Mouse (Mus musculus): ENCODE results near the gene Prkag2.

Gene Prkag2

DNA sequence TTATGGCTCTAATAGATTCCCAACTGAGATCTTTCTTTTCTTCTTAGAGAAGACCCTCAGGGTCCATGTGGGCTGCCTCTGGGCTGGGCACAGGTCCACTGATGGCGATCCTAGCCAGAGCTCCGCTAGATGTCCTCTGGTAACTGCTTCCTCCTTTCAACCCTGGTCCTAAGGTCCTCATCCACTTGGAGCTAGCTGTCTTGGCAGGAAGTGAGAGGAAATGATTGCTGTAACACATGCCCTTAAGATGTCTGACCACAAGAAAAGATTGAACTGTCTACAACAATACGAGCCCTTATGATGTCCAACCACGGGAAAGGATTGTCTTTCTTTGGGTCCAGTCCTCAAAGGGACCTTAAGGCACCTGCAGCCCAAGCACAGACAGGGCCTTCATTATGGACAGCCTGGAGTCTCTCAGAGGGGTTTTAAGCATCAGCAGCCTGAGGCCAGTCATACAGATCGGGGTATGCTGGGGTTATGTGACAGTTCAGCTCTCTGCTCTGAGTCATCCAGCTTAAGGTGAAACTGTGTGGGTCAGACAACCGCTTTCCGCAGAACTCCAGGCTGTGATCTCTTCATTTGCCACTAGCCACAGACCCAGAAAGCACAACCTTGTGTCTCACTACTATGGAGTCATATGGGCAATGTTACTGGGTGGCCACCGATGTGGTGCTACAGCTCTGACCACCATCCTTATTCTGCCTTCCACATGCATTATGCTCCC lies 129.7 kb downstream of the Prkag2 start:
- no peak for DNase-seq (ENCODE audit: low read depth in 1 of 2, low spot score in 2 of 2)

DNA sequence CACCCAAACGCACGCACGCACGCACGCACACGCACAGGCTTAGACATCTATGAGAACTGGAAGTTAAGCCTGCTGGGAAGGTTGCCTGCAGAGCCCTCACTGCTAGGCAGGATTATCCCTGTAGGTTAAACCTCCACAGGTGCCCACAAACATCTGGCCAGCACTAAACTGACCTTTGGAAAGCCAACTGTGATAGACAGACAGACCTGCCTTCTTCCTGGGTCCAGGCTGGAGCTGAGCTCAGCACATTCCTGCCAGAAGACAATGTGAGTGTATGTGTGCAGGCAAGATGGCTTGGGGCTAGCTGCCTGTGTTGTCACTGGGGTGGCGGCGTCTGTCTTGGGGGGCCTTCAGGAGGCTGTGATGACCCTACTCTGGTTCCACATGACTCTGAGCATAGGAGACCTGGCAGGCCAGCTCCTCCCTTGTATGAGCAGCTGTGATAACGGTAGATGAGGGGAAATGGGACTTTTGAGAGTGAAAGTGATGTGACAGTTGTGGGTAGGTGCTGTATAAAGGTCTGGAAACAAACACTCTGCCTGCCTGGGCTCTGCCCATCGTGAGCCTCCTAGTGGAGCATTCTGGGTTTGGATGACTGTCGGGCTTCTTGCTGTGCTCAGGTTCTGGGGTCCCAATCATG lies 131.1 kb downstream of the Prkag2 start:
- no peak for DNase-seq (ENCODE audit: low read depth in 1 of 2, low spot score in 2 of 2)

DNA sequence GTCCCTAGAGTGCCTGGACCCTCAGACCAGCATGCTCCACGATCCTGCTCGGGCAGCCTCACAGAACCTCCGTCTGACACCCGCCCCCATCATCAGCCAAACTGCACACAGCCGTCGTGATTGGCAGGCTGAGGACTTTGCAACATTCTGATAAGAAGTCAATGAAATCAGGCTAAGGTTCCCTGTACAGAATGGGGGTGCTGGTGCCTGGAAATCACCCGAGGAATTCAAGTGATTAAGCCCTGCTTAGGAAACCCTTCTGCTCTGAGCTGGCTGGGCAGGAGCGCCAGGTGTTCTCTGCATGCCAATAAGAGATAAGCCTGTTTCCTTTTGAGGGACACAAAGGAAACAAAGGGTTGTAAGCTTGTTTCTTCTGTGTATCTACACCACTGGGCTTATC lies 131.7 kb downstream of the Prkag2 start:
- DNase-seq (ENCODE audit: low read depth in 1 of 2, low spot score in 2 of 2), result no peak

DNA sequence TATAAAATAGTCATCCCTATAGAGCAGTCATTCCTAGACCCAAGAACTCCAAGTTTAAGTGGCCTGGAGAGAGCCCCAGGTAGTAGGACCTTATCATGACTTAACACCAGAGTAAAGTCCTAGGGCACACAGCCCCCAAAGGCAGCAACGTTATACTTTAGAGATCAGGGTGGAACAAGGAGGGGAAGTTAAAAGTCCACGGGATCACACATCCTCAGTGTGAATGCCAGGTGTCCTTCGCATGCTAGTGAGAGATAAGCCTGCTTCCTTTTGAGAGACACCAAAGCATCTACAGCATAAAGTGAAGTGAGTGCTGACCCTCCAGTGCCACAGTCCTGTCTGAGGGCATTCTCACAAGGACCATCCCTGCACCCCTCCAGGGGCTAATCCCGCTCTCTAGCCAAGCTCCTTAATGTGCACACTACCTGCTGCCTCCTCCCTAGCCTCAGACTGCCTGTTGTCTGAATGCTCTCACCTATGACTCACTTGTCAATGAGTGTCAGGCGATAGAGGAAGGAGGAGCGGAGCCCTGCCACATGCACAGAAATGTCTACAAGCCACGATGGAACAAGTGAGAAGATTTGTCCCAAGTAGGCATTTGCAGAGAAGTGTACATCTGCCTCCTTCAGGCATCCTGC lies 132.4 kb downstream of the Prkag2 start:
- no peak for DNase-seq (ENCODE audit: low read depth in 1 of 2, low spot score in 2 of 2)

DNA sequence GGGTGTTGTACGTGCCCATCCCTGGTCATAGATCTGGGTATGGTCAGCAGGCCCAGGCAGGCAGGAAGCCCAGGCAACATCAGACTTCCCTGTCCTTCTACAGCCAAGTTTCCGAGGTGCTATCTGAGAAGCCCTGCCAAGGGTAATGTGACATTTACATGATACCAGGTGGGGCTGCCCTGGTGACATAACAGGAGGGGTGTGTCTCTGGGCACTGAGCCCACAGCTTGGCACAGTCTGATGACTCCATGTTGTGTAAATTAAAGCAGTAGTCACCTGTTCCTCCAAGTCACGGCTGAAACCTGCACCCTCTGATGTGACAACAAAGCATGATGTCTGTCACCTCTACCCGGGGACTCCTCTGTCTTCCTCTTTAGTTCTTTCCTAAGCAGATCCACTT lies 136.7 kb downstream of the Prkag2 start:
- DNase-seq (ENCODE audit: low read depth in 1 of 2, low spot score in 2 of 2), result no peak

DNA sequence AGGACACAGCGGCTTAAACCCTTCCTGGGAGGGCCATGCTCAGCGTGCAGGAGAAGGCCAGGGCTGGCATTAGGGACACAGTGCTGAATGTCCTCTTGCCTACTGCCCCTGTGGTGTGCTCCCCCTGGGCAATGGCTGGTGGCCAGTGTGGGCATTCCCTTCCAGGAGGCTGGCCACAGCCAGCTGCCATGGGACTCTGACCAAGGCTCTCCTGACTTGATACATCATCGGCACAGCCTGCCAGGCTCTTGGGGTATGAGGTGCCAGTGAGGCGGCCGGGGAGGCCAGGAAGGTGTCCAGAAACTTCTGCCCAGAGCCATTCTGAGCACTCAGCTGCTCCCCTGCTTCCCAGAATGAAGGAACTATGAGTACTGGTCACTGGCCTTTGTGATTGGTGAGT lies 139.7 kb downstream of the Prkag2 start:
- no peak for DNase-seq (ENCODE audit: low read depth in 1 of 2, low spot score in 2 of 2)

DNA sequence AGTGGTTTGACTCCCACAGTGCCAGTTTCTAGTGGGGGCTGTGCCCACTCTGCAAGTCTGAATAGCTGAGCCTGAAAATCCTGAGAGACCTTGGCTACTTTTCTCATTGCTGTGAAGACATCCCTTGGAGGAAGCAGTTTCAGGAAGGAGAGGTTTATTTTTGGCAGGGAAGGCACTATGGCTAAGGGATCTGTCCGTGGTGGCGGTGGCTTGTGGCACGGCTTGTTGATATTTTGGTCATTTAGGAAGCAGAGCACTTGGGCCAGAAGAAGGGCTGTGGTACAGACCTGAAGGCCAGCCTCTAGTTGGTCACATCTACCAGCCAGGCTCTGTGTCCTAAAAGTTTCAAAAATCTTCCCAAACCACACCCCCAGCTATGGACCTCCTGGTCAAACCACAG lies 140.7 kb downstream of the Prkag2 start:
- no peak for DNase-seq (ENCODE audit: low read depth in 1 of 2, low spot score in 2 of 2)

DNA sequence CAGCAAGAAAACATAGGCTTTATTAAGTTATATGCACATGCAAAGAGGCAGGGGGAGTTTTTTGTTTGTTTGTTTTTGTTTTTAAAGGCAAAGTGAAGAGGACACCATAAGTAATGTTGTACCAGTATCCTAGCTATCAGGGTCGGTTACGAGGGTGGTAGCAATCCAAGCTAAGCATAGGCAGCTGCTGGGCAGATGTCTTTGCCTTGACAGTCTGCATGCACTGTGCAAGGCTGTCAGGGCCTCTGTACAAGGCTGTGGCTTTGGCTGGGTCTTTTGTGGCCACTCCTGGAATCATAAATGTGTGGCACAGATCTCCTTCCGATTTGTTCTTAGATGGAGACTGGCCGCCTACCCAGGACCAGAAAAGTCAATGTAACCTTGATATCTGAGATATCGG lies 141.8 kb downstream of the Prkag2 start:
- DNase-seq (ENCODE audit: low read depth in 1 of 2, low spot score in 2 of 2), result no peak

DNA sequence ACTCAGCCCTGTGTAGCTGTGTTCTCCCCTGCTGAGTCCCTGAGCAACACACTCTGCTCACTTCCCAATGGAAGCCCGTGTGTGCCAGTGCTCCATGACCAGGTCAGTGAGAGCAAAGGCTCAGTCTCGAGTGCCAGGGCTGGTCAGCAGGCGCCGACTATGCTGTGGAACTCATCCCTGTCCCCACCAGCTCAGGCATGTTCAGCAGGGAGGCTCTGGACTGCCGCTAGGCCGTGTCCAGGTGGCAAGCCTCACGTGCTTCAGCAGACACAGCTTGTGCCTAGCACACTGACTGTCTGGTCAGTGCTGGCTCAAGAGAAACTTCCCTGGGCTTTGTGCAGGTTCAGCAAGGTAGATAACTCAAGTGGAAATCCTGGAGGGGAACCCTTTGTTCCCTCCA lies 143.6 kb downstream of the Prkag2 start:
- DNase-seq (ENCODE audit: low read depth in 1 of 2, low spot score in 2 of 2), result no peak

DNA sequence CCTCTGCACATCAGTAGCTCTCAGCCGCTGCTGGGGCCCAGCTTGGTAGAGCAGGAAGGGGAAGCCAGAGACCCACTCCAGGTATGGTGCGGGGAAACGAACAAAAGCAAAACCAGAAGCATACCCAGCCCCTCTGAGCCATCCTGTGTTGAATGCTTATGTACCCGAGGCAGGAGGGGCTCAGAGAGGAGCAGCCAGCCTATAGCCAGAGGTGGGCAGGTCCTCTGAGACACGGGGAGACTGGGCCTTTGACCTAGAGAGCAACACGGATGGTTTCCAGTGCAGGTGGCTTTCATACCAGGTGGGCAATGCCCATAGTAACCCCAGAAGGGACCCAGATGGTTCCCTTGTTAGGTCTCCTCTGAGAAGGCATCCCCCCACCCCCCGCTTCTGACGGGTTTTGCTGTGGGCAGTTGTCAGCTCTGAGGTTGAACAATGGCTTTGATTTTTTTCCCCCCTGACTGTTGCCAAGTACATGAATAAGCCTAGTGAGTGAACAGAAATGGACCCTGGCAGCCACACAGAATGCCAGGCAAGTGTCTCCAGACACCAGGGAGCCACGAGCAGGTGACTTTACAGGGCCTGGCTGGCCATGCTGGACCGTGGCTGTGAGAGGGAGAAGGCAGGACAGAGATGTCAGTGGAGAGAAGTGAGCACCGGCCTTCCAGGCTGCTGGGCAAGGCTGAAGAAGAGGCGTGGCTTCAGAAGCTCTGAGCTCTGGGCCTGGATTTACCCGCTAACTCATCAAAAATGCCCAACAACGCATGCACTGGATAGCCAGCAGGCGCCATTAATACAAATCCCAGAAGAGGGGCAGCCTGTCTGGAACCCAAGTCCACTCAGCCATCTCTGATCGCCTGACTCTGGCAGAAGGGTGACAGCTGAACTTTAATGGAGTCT lies 147.3 kb downstream of the Prkag2 start:
- no peak for DNase-seq (ENCODE audit: low read depth in 1 of 2, low spot score in 2 of 2)

DNA sequence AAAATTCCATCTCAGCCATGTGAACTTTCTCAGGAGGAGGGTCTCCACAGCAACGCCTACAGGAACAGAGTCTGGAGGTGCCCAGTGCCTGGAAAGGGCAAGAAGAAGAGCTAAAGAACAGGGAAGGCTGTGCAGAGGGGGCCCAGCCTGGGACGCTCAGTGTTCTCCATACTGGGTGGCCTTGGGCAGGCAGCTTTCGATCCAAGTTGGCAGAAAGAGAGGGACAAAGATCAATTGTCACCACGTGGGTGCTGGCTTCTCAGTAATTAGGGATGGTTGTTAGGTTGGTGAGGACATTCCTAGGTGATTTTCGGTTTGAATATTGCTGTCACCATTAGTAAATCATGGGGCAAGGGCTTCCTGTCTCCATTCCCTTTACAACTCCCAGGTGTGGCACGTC lies 148.2 kb downstream of the Prkag2 start:
- no peak for DNase-seq (ENCODE audit: low read depth in 1 of 2, low spot score in 2 of 2)

DNA sequence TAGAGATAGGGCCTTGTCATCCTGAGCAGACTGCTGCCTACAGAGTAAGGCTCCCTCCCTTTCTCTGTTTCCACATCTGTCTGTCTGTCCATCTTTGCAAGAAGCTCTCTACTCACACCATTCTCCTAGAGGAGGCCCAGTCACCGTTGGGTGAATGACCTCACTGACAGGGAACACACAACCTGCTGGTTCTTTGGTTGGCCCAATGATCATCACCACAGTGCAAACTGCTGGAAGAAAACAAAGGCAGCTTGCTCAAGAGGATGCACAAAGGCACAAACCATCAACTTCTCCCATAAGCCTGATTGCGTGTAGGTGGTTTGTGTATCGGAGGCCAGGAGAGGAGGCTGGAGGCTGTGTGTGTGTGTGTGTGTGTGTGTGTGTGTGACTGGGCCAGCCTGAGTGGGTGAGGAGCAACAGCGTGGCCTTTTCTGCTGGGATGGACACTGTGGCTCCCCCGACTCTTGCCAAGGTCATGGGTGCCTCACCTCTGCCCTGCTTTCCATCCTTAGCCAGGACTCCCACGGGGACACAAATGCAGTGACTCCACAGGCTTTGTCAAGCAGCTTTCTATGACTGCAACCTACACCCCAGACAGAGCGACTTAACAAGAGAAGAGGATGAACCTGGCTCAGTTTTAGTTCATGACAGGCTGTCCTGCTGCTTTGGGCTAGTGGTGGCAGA lies 149.4 kb downstream of the Prkag2 start:
- DNase-seq (ENCODE audit: low read depth in 1 of 2, low spot score in 2 of 2), result no peak

DNA sequence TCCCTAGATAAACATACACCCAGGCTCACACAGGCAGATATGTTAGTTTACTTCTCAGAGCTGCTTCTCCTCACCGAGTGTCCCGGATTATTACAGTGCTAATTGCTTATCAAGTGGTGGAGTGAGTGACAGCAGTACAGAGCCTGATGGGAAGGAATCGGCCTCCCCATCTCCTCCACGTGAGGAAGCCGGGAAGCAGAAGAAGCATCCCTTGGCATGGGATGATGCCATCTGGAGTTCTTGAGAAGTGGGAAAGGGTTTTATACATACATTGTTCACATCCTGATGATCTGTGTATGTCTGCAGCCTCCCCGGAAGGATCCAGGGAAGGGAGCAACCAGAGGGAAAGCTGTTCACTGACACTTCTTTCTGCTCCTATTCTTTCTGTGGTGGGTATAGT lies 150.4 kb downstream of the Prkag2 start:
- DNase-seq (ENCODE audit: low read depth in 1 of 2, low spot score in 2 of 2), result no peak

DNA sequence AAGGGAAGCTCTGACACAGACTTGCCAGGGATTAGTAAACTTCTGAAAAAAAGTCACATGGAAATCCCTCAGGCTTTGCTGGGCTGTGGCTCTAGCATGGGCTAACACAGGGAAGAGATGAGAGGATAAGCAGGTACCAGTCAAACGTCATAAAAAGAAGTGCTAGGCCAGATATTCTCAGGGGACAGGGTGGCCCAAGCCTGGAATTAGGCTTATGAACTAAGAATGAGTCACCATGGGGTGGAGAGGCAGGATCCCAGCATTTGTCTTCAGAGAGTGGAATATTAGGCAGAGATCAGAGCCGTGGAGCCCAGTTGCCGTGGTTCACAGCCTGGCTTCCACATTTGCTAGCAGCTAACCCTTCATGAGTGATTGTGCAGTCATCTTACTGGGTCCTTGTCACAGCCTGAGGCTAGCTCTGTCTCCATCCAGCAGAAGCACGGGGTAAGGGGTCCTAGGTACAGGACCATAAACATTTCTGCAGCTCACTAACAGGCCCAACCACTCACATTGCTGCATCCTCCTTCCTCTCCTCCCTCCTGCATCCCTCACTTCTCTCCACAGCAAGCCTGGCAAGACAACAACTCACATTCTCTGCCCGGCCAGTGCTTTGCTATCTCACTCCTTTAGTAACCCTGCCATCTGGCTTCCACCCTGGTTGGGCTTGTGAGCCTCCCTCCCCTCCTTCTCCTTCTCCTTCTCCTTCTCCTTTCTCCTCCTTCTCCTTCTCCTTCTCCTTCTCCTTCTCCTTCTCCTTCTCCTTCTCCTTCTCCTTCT lies 162.2 kb downstream of the Prkag2 start:
- no peak for DNase-seq (ENCODE audit: low read depth in 1 of 2, low spot score in 2 of 2)

DNA sequence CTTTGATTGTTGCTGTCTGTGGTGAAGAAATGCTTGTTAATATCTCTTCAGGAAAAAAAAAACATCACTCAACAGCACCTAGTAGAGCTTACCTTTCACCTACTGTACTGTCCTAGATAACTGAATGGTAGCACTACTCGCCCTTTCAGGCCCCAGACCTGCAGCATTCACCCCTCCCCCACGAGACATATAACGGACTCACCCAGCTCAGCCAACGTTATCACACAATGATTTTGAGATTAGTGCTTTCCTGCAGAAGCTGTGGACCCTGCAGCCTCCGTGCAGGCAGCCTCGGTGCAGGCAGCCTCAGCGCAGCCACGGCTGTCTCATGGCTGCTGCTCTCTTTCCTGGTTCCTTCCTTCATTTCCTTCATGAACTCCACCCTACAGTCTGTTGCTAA lies 164.0 kb downstream of the Prkag2 start:
- DNase-seq (ENCODE audit: low read depth in 1 of 2, low spot score in 2 of 2), result no peak

DNA sequence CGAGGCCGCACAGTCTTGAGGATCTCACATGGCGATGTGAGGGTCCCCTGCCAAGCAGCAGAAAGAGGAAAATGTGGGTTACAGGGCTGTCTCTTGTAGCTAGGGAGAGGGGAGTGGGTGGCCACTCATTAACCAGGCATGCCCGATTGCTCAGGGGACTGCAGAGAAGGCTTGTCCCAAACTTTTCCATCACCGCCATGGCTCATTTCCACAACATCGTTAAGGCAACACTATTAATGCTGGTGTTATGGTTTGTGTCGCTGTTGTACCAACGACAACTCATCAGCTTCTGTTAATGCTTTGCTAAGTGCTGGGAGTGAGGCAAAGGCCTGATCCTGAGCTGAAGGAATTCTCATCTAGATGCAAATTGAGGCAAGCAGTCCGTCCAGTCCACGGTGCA lies 165.0 kb downstream of the Prkag2 start:
- no peak for DNase-seq (ENCODE audit: low read depth in 1 of 2, low spot score in 2 of 2)

DNA sequence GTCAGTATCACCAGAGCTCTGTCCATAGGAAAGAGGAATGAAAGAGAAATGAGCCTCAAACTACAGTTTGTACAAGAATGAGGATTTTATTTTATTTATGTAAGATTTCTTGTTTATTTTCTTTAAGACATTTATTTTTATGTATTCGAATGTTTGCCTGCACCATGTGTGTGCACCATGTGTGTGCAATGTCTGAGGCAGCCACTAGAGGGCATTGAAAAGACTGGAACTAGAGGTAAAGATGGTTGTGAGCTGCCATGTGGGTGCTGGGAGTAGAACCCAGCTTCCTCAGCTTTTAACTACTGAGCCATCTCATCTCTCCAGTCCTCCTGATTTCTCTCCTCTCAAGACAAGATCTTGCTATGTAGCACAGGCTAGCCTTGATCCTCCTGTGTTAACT lies 166.7 kb downstream of the Prkag2 start:
- no peak for DNase-seq (ENCODE audit: low read depth in 1 of 2, low spot score in 2 of 2)

DNA sequence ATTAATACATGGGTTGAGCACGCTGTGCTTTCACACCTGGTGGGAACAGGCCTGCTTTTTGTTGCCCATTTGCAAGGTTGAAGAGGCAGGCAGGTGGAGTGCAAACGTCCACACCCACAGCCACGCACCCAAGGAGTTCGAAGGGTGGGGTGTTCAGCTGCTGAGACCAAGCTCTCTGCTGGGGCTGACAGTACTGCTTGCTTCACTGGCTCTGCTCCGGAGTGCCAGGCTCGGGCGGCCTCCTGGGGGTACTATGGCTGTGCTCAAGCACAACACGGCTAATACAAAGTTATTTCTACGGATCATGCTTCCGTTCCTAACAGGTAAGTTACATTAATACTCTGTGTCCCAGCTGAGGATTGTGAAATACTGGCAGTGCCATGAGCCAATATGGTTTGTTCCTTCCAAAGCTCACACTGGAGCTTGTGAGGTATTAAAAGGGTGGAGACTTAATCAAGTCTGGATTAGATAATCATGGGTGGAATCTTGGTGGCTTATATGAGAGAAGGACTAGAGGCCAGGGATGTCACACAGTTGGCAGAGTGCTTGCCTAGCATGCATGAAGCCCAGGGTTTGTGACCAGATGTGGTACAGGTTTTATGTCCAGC lies 168.8 kb downstream of the Prkag2 start:
- no peak for DNase-seq (ENCODE audit: low read depth in 1 of 2, low spot score in 2 of 2)

DNA sequence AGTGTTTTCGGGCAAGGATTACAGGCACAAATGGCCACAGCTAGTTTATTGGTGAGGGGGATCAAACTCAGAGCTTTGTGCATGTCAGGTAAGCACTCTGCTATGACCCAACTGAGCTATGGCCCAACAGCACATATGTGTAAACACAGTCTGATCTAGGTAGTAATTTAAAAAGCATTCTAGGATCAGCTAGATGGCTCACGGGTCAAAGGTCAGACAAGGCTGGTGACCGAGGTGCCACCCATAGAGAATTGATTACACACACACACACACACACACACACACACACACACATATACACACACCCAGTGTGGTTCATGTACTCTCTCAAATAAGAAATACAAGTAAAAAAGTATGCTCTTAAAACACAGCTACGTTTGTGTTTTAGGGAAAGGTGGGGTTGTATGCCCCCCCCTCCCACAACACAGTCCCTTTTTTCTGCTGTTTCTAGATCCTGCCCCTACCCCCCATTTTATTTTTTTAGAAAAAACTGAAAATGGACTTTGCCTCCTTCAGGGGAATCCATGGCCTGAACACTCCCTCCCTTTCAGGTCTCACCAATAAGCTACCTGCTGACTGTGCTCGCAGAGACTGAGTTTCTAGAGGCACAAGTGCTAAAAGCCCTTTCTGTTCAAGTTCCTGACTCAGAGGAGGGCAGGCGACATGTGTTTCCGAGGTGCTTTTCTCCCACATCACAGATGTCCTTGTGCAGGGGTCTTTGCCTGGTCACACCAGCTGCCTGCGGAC lies 169.4 kb downstream of the Prkag2 start:
- DNase-seq (ENCODE audit: low read depth in 1 of 2, low spot score in 2 of 2), result no peak

Measured in monocyte, adult 2 months (primary cell).